Mouse (Mus musculus): ENCODE data around the gene Btbd2. TPM values are rescaled to one million over a fixed set of nuclear protein-coding genes. Genes with fewer than 3 reads are reported as not detected.

Btbd2 gene
- 59.0 and 69.9 TPM in 2 replicates for polyA plus RNA-seq (2016; fragmentation: Nextera tagmentation; extraction: Ambion mirVana)

- peaks cover 3% of the 10 kb centered on the region; the same call in 1 of the 2 replicates for H3K36me3 ChIP-seq
- H3K27me3 ChIP-seq (ENCODE audit: insufficient read depth, poor library complexity, severe bottlenecking): no peaks in the 10 kb centered on the region
- no peak for DNase-seq (ENCODE audit: low spot score)
- peak within 1 kb of the TSS; percentile 79 for H3K4me3 ChIP-seq
- no peaks in the 10 kb centered on the region for H3K9me3 ChIP-seq
- peaks cover 44% of the 10 kb centered on the region for H3K4me1 ChIP-seq
- H3K27ac ChIP-seq: peak within 1 kb of the TSS; percentile 96
- 19% methylated on average over 15 of the region's 15 CpGs for WGBS
Observed at GRCm38 (mm10) chr10:80656863-80657623, at the start of gene Btbd2. TSS of gene Btbd2 (minus strand) at chr10:80657071.

DNA sequence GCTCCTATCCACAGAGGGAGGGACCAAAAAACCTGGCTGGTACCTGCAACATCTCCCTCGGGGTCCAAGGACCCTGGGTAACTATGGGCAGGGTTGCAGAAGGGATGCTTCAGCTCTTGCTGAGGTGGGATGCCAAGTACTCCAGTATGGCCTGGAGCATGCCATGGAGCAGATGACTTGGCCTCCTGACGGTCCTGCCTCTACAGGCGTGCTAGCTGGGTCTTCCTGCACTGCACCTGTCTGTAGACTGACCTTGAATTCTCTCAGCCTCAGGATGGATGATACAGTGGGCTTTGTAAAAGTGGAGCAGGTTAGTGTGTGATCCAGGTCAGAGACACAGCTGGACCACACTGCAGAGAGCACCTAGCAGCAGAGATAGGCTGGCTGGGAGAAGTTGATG, 48.6 kb upstream of the Btbd2 start:
- 64% methylated on average over 3 of the region's 3 CpGs for WGBS
- H3K27ac ChIP-seq: no peak overlapping the region
- no peaks in the 10 kb centered on the region for H3K9me3 ChIP-seq
- H3K27me3 ChIP-seq (ENCODE audit: insufficient read depth, poor library complexity, severe bottlenecking): no peaks in the 10 kb centered on the region
- H3K4me1 ChIP-seq: peaks cover 47% of the 10 kb centered on the region
- H3K4me3 ChIP-seq: no peak overlapping the region
- peaks cover 55% of the 10 kb centered on the region for H3K36me3 ChIP-seq
- DNase-seq (ENCODE audit: low spot score): no peak

DNA sequence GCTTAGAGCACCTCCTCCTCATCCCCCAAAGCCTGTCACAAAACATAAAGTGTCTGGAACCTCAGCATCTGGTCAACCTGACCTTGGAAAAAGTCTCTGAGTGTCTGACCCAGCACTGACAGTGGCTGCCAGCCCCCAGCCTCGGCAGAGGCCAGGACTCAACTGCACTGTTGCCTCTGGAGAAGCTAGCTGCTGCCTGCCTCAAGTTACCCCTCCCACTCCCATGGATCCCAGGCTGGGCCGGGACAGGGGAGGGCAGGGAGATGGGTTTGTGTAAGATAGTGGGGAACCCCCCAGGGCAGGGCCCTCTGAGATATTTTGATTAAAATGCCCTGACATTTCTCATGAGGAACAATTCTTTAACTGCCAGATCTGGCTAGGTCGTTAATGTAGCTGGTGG, 48.2 kb upstream of the Btbd2 start:
- WGBS: 58% methylated on average over 3 of the region's 3 CpGs
- no peak overlapping the region for H3K27ac ChIP-seq
- H3K36me3 ChIP-seq: peaks cover 50% of the 10 kb centered on the region
- H3K27me3 ChIP-seq (ENCODE audit: insufficient read depth, poor library complexity, severe bottlenecking): no peaks in the 10 kb centered on the region
- no peaks in the 10 kb centered on the region for H3K9me3 ChIP-seq
- no peak for DNase-seq (ENCODE audit: low spot score)
- peaks cover 51% of the 10 kb centered on the region for H3K4me1 ChIP-seq
- H3K4me3 ChIP-seq: no peak overlapping the region

- DNase-seq (ENCODE audit: low spot score): no peak
- H3K36me3 ChIP-seq: peaks cover 45% of the 10 kb centered on the region
- H3K27ac ChIP-seq: no peak overlapping the region
- WGBS: 81% methylated on average over 5 of the region's 5 CpGs
- H3K9me3 ChIP-seq: no peaks in the 10 kb centered on the region
- H3K4me3 ChIP-seq: 0 out of 2 replicates have a peak overlapping the region, but pooled peaks have one; percentile 4
- peaks cover 55% of the 10 kb centered on the region for H3K4me1 ChIP-seq
- H3K27me3 ChIP-seq (ENCODE audit: insufficient read depth, poor library complexity, severe bottlenecking): no peaks in the 10 kb centered on the region
Observed at GRCm38 (mm10) chr10:80704418-80704817, 47.5 kb upstream of the Btbd2 start.

- Histone ChIP-seq H3K4me3 (peak overlapping the region; percentile 77), H3K9me3 (no peaks in the 10 kb centered on the region), H3K4me1 (peaks cover 59% of the 10 kb centered on the region), H3K27me3 (ENCODE audit: insufficient read depth, poor library complexity, severe bottlenecking) (no peaks in the 10 kb centered on the region), H3K27ac (peak overlapping the region; percentile 90), H3K36me3 (peaks cover 43% of the 10 kb centered on the region)
- DNase-seq (ENCODE audit: low spot score): no peak
- WGBS: 88% methylated on average over 5 of the region's 5 CpGs
Observed at GRCm38 (mm10) chr10:80703643-80704042, 46.8 kb upstream of the Btbd2 start.

DNA sequence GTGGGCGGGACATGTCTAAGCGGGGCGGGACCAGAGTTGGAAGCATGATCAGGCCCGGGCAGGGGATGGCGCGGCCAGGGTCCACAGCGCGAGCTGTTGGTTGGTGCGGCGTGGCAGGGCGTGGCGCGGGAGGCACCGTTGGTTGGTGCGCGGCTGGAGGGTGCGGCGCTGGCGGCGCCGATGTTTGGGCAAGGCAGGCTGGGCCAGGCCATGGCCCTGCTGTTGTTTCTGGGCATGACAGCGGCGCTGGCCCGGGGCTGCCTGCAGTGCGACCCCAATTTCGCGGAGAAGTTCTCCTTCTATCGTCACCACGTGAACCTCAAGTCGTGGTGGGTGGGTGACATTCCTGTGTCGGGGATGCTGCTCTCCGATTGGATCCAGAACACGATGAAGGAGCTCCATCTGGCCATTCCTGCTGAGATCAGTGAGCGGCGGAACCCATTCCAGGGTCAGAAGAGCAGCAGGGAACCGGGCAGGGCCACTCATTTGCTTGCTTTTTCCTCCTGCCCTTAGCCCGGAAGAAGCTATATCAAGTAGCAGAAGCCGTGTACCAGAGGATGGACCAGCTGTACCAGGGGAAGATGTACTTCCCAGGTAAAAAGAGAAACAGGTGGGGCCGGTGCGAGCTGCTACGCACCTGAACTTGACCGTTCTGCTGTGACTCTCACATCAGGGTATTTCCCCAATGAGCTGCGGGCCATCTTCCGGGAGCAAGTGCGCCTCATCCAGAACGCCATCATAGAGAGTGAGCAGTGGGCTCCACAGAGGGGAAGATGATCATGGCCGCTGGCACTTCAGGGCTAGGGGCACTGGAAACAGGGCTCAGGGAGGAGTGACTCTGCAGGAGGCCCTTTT, 45.9 kb upstream of the Btbd2 start:
- peaks cover 39% of the 10 kb centered on the region for H3K36me3 ChIP-seq
- H3K4me3 ChIP-seq: peak overlapping the region; percentile 77
- H3K4me1 ChIP-seq: peaks cover 67% of the 10 kb centered on the region
- H3K27me3 ChIP-seq (ENCODE audit: insufficient read depth, poor library complexity, severe bottlenecking): no peaks in the 10 kb centered on the region
- no peaks in the 10 kb centered on the region for H3K9me3 ChIP-seq
- DNase-seq (ENCODE audit: low spot score): peak; percentile 98
- 2% methylated on average over 47 of the region's 47 CpGs for WGBS
- H3K27ac ChIP-seq: peak overlapping the region; percentile 90

DNA sequence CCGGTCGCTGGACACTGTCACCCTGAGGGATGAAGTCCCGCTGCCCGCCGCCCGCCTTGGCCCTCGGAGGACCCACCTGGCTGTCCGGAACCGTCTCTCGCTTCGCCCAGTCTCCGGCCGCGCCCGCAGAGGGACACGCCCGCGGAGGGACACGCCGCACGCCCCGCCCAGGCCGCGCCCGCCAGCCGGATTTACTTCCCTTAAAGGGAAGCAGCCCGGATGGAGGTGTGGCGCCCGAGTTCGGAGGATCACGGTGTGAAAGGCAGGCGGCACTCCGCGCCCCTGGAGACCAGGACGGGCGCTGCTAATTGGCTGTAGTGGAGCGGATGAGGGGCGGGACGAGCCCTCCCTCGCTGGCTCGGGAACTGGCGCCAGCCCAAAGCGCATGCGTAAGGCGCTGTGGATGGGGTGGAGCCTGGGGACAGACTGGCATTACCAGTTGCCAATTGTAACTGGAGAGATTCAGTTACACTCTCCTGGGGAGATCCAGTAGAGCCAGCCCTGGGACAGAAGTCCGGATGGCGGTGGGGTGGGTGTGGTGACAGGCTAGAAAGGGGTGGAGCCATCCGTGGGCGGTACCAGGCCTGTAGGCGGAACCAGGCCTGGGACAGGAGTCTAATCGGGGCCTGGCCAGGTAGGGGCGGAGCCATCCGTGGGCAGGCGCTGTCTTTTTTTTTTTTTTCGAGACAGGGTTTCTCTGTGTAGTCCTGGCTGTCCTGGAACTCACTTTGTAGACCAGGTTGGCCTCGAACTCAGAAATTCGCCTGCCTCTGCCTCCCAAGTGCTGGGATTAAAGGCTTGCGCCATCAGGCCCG, 45.1 kb upstream of the Btbd2 start, which contains the start of the genes Mob3a and Izumo4:
Gene Mob3a, minus strand, starts transcription at position 257 of the 815 bp plus-strand sequence.
Gene Izumo4, plus strand, starts transcription at position 464 of the 815 bp plus-strand sequence.
- H3K36me3 ChIP-seq: peaks cover 31% of the 10 kb centered on the region
- WGBS: under 1% methylated on average over 59 of the region's 59 CpGs

GRCm38 (mm10) chr10:80700732-80701131, 43.9 kb upstream of the Btbd2 start:
- peak overlapping the region; percentile 77 for H3K4me3 ChIP-seq
- WGBS: 41% methylated on average over 4 of the region's 4 CpGs
- no peaks in the 10 kb centered on the region for H3K9me3 ChIP-seq
- peak overlapping the region; percentile 90; the same call in 1 of the 2 replicates for H3K27ac ChIP-seq
- no peaks in the 10 kb centered on the region for H3K27me3 ChIP-seq (ENCODE audit: insufficient read depth, poor library complexity, severe bottlenecking)
- no peak for DNase-seq (ENCODE audit: low spot score)
- peaks cover 76% of the 10 kb centered on the region for H3K4me1 ChIP-seq
- peaks cover 20% of the 10 kb centered on the region for H3K36me3 ChIP-seq

More for the DNA sequence above, 45.1 kb upstream of the Btbd2 start, which contains the start of the genes Mob3a and Izumo4:
- Histone ChIP-seq H3K27ac (peak within 1 kb of the TSS; percentile 90), H3K27me3 (ENCODE audit: insufficient read depth, poor library complexity, severe bottlenecking) (no peaks in the 10 kb centered on the region), H3K4me3 (peak within 1 kb of the TSS; percentile 77), H3K4me1 (peaks cover 69% of the 10 kb centered on the region), H3K9me3 (no peaks in the 10 kb centered on the region)
- peak; percentile 100 for DNase-seq (ENCODE audit: low spot score)

GRCm38 (mm10) chr10:80700038-80700504, 43.2 kb upstream of the Btbd2 start:
- no peaks in the 10 kb centered on the region for H3K9me3 ChIP-seq
- peak overlapping the region; percentile 44; the same call in 1 of the 2 replicates for H3K27ac ChIP-seq
- peaks cover 76% of the 10 kb centered on the region for H3K4me1 ChIP-seq
- no peak for DNase-seq (ENCODE audit: low spot score)
- H3K36me3 ChIP-seq: peaks cover 19% of the 10 kb centered on the region; the same call in 1 of the 2 replicates
- H3K4me3 ChIP-seq: no peak overlapping the region
- no peaks in the 10 kb centered on the region for H3K27me3 ChIP-seq (ENCODE audit: insufficient read depth, poor library complexity, severe bottlenecking)
- 85% methylated on average over 7 of the region's 7 CpGs for WGBS

- Histone ChIP-seq H3K36me3 (peaks cover 29% of the 10 kb centered on the region), H3K27me3 (ENCODE audit: insufficient read depth, poor library complexity, severe bottlenecking) (no peaks in the 10 kb centered on the region), H3K27ac (peak overlapping the region; percentile 75), H3K4me1 (peaks cover 76% of the 10 kb centered on the region), H3K4me3 (0 out of 2 replicates have a peak overlapping the region, but pooled peaks have one; percentile 23), H3K9me3 (no peaks in the 10 kb centered on the region)
- no peak for DNase-seq (ENCODE audit: low spot score)
- WGBS: 90% methylated on average over 9 of the region's 9 CpGs
Observed at GRCm38 (mm10) chr10:80698605-80699004, 41.7 kb upstream of the Btbd2 start.

DNA sequence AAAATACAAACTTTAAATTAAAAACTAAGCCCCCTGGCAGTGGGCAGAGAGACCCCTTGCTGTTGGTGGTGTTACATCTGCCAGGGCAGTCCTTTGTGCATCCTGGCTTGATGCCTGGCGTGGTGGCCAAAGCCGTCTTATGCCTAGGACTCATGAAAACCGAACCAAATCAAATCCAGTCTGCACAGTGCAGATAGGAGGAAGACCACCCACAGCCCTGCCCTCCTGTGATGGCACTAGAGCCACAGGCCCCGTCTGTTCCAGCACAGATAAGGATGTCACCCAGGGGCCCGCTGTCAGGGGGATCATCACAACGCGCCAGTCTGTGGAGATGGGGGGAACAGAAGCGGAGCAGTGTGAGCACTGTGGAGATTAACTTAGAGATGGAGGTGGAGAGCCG, 40.9 kb upstream of the Btbd2 start:
- Histone ChIP-seq H3K9me3 (no peaks in the 10 kb centered on the region), H3K4me3 (no peak overlapping the region), H3K36me3 (peaks cover 31% of the 10 kb centered on the region), H3K4me1 (peaks cover 75% of the 10 kb centered on the region), H3K27me3 (ENCODE audit: insufficient read depth, poor library complexity, severe bottlenecking) (no peaks in the 10 kb centered on the region), H3K27ac (peak overlapping the region; percentile 75; the same call in 1 of the 2 replicates)
- 67% methylated on average over 9 of the region's 9 CpGs for whole genome bisulfite sequencing
- DNase-seq (ENCODE audit: low spot score): peak; percentile 94

DNA sequence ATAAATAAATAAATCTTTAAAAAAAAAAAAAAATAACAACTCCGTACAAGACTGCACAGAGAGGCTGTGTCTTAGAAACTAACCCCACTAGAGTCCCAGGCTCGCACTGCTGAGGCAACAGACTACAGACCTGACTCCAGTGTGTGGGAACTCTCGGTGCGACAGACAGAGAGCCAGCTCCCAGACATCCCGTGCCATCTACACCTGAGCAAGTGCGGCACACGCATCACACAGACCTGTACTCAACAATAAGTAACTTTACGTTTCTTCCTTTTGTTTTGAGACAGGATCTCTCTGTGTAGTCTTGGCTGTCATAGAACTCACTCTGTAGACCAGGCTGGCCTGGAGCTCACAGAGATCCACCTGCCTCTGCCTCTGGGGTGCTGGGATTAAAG, 40.5 kb upstream of the Btbd2 start:
- Histone ChIP-seq H3K4me1 (peaks cover 79% of the 10 kb centered on the region), H3K27me3 (ENCODE audit: insufficient read depth, poor library complexity, severe bottlenecking) (no peaks in the 10 kb centered on the region), H3K27ac (no peak overlapping the region), H3K36me3 (peaks cover 31% of the 10 kb centered on the region), H3K9me3 (no peaks in the 10 kb centered on the region), H3K4me3 (no peak overlapping the region)
- 87% methylated on average over 8 of the region's 8 CpGs for WGBS
- DNase-seq (ENCODE audit: low spot score): no peak
